Mouse (Mus musculus): ENCODE data around the gene Fam117b.

Gene Fam117b

GRCm38 (mm10) chr1:59912413-59913157 is at the start of gene Fam117b:
Fam117b (plus strand) TSS chr1:59913006.
- DNase-seq (ENCODE audit: inconsistent ontology term): peak; percentile 99

GRCm38 (mm10) chr1:59868041-59868440 is 44.8 kb upstream of the Fam117b start:
- no peak for DNase-seq (ENCODE audit: inconsistent ontology term)

GRCm38 (mm10) chr1:59874023-59874422 is 38.8 kb upstream of the Fam117b start:
- DNase-seq (ENCODE audit: inconsistent ontology term): no peak

GRCm38 (mm10) chr1:59878098-59878497 is 34.7 kb upstream of the Fam117b start:
- DNase-seq (ENCODE audit: inconsistent ontology term): no peak

GRCm38 (mm10) chr1:59883349-59884134 is 29.3 kb upstream of the Fam117b start:
- no peak for DNase-seq (ENCODE audit: inconsistent ontology term)

- peak; percentile 24 for DNase-seq (ENCODE audit: inconsistent ontology term)
Observed at GRCm38 (mm10) chr1:59886899-59887298, 25.9 kb upstream of the Fam117b start.

- DNase-seq (ENCODE audit: inconsistent ontology term): no peak
Observed at GRCm38 (mm10) chr1:59888018-59888417, 24.8 kb upstream of the Fam117b start.

- no peak for DNase-seq (ENCODE audit: inconsistent ontology term)
Observed at GRCm38 (mm10) chr1:59891185-59891584, 21.6 kb upstream of the Fam117b start.

- no peak for DNase-seq (ENCODE audit: inconsistent ontology term)
Observed at GRCm38 (mm10) chr1:59892777-59893176, 20.0 kb upstream of the Fam117b start.

- no peak for DNase-seq (ENCODE audit: inconsistent ontology term)
Observed at GRCm38 (mm10) chr1:59894025-59894424, 18.8 kb upstream of the Fam117b start.

GRCm38 (mm10) chr1:59895456-59895855 is 17.4 kb upstream of the Fam117b start:
- DNase-seq (ENCODE audit: inconsistent ontology term): peak; percentile 32

- DNase-seq (ENCODE audit: inconsistent ontology term): no peak
Observed at GRCm38 (mm10) chr1:59897147-59897798, 15.5 kb upstream of the Fam117b start.

GRCm38 (mm10) chr1:59899679-59900078 is 13.1 kb upstream of the Fam117b start:
- no peak for DNase-seq (ENCODE audit: inconsistent ontology term)

- DNase-seq (ENCODE audit: inconsistent ontology term): no peak
Observed at GRCm38 (mm10) chr1:59901082-59901876, 11.5 kb upstream of the Fam117b start.

- DNase-seq (ENCODE audit: inconsistent ontology term): no peak
Observed at GRCm38 (mm10) chr1:59902634-59903033, 10.2 kb upstream of the Fam117b start.

GRCm38 (mm10) chr1:59904630-59905295 is 8.0 kb upstream of the Fam117b start:
- no peak for DNase-seq (ENCODE audit: inconsistent ontology term)

- no peak for DNase-seq (ENCODE audit: inconsistent ontology term)
Observed at GRCm38 (mm10) chr1:59905916-59906315, 6.9 kb upstream of the Fam117b start.

- DNase-seq (ENCODE audit: inconsistent ontology term): no peak
Observed at GRCm38 (mm10) chr1:59906819-59907521, 5.8 kb upstream of the Fam117b start.

- no peak for DNase-seq (ENCODE audit: inconsistent ontology term)
Observed at GRCm38 (mm10) chr1:59907700-59908099, 5.1 kb upstream of the Fam117b start.

GRCm38 (mm10) chr1:59910941-59911340 is 1.9 kb upstream of the Fam117b start:
- no peak for DNase-seq (ENCODE audit: inconsistent ontology term)
